Comparison of ENCODE assay signal across 8 mouse cellular contexts in genomic region chr11:106750121-106750751, GRCm38 (mm10). TPM values are rescaled to one million over a fixed set of nuclear protein-coding genes. Genes with fewer than 3 reads are reported as not detected.
DNase-seq lines count a peak whose midpoint lies in the region; ATAC-seq and TF ChIP-seq lines count a peak whose summit lies in the region.

TSS of gene Pecam1 (minus strand) at chr11:106750628.

- H3K4me2 ChIP-seq in kidney, postnatal 0 days (ENCODE audit: low read length): no peak within 1 kb of the TSS
- no peak within 1 kb of the TSS for H3K4me2 ChIP-seq in heart, embryonic 13.5 days
- H3K4me2 ChIP-seq in midbrain, embryonic 16.5 days (ENCODE audit: low read length): no peak within 1 kb of the TSS

- no peak for TF ChIP-seq POLR2A in cortical plate, adult 2 months (IDR thresholded peaks at IDR 0.05; ENCODE audit: extremely low read depth, insufficient read depth, low read length)

- H3K4me1 ChIP-seq in kidney, postnatal 0 days (replicated peaks; ENCODE audit: insufficient read depth, low read length): no peaks in the 10 kb centered on the region
- H3K4me1 ChIP-seq in cortical plate, adult 2 months (ENCODE audit: control insufficient read depth, insufficient read depth, low read length): no peaks in the 10 kb centered on the region
- no peaks in the 10 kb centered on the region for H3K4me1 ChIP-seq in heart, embryonic 13.5 days
- H3K4me1 ChIP-seq in midbrain, embryonic 16.5 days (ENCODE audit: control insufficient read depth, insufficient read depth, low read length): no peaks in the 10 kb centered on the region

- no peak within 1 kb of the TSS for H3K4me3 ChIP-seq in kidney, postnatal 0 days (replicated peaks; ENCODE audit: low read depth, low read length)
- H3K4me3 ChIP-seq in cortical plate, adult 2 months (ENCODE audit: insufficient read depth, low read length): no peak within 1 kb of the TSS
- no peak within 1 kb of the TSS for H3K4me3 ChIP-seq in heart, embryonic 13.5 days
- H3K4me3 ChIP-seq in midbrain, embryonic 16.5 days (ENCODE audit: low read depth, low read length): no peak within 1 kb of the TSS

- no peak within 1 kb of the TSS for H3K9ac ChIP-seq in kidney, postnatal 0 days (ENCODE audit: low read depth, low read length)
- H3K9ac ChIP-seq in heart, embryonic 13.5 days: no peak within 1 kb of the TSS
- H3K9ac ChIP-seq in midbrain, embryonic 16.5 days (ENCODE audit: low read depth, low read length): no peak within 1 kb of the TSS

- intact Hi-C loops in left cerebral cortex, postnatal 10 days (cut with DNase I): no loop called here

- H3K27me3 ChIP-seq in kidney, postnatal 0 days (ENCODE audit: insufficient read depth, low read length): no peaks in the 10 kb centered on the region
- H3K27me3 ChIP-seq in heart, embryonic 13.5 days (replicated peaks): no peaks in the 10 kb centered on the region
- H3K27me3 ChIP-seq in midbrain, embryonic 16.5 days (ENCODE audit: control insufficient read depth, insufficient read depth, low read depth, low read length): no peaks in the 10 kb centered on the region

- no peak for TF ChIP-seq CTCF in kidney, postnatal 0 days (IDR thresholded peaks at IDR 0.05; ENCODE audit: low read depth)
- TF ChIP-seq CTCF in cortical plate, adult 2 months (IDR thresholded peaks at IDR 0.05; ENCODE audit: extremely low read depth, insufficient read depth, low read length): no peak

- H3K9me3 ChIP-seq in kidney, postnatal 0 days (replicated peaks; ENCODE audit: low read length): no peaks in the 10 kb centered on the region
- H3K9me3 ChIP-seq in heart, embryonic 13.5 days: peaks cover 8% of the 10 kb centered on the region; the same call in 1 of the 2 replicates
- no peaks in the 10 kb centered on the region for H3K9me3 ChIP-seq in midbrain, embryonic 16.5 days (replicated peaks; ENCODE audit: control insufficient read depth, low read length, poor library complexity, severe bottlenecking)

- no peak for ATAC-seq in kidney, postnatal 0 days (replicated peaks; ENCODE audit: low FRiP score, low read depth)
- no peak for ATAC-seq in heart, embryonic 13.5 days (ENCODE audit: extremely low read depth, insufficient number of reproducible peaks, low FRiP score, low TSS enrichment)
- ATAC-seq in midbrain, embryonic 16.5 days: no peak

- 75% methylated on average over 13 of the region's 13 CpGs for WGBS in kidney, postnatal 0 days
- WGBS in heart, embryonic 13.5 days: 74% methylated on average over 13 of the region's 13 CpGs
- 84% methylated on average over 13 of the region's 13 CpGs for WGBS in midbrain, embryonic 16.5 days

- DNase-seq in kidney, postnatal 0 days (ENCODE audit: low spot score): no peak
- DNase-seq in kidney, adult 9 months: no peak
- no peak for DNase-seq in left cerebral cortex, postnatal 10 days (ENCODE audit: extremely low spot score in 1 of 2, low spot score in 2 of 2)
- DNase-seq in right cerebral cortex, adult 2 months (ENCODE audit: low spot score in 2 of 2): no peak
- DNase-seq in kidney, postnatal 4 days: no peak

- no peaks in the 10 kb centered on the region for H3K36me3 ChIP-seq in kidney, postnatal 0 days (ENCODE audit: insufficient read depth, low read length)
- H3K36me3 ChIP-seq in heart, embryonic 13.5 days: no peaks in the 10 kb centered on the region
- no peaks in the 10 kb centered on the region for H3K36me3 ChIP-seq in midbrain, embryonic 16.5 days (ENCODE audit: control insufficient read depth, insufficient read depth, low read length)

- H3K27ac ChIP-seq in kidney, postnatal 0 days: no peak within 1 kb of the TSS
- H3K27ac ChIP-seq in cortical plate, adult 2 months (ENCODE audit: insufficient read depth, low read length): no peak within 1 kb of the TSS
- no peak within 1 kb of the TSS for H3K27ac ChIP-seq in heart, embryonic 13.5 days (replicated peaks)
- H3K27ac ChIP-seq in midbrain, embryonic 16.5 days (ENCODE audit: low read length): no peak within 1 kb of the TSS

RNA-seq across cellular contexts. Expression of gene Pecam1, which starts in this region (rescaled TPM):
- polyA plus RNA-seq in kidney, postnatal 0 days (2015; fragmentation: Nextera tagmentation; extraction: Ambion mirVana): 54.1 and 55.0 TPM in 2 replicates
- polyA plus RNA-seq in cortical plate, adult 2 months (2012; rRNA removed): 20.4 TPM in 2 replicates
- 60.7 and 61.4 TPM in 2 replicates for polyA plus RNA-seq in heart, embryonic 13.5 days (2015; fragmentation: Nextera tagmentation; extraction: Ambion mirVana)
- total RNA-seq in left cerebral cortex, postnatal 10 days (2021): 10 to 100 TPM; 19.7 to 20.1 TPM
- polyA plus RNA-seq in midbrain, embryonic 16.5 days (2015; fragmentation: Nextera tagmentation; extraction: Ambion mirVana): 14.1 and 15.7 TPM in 2 replicates
